Mouse (Mus musculus): ENCODE results near the gene Slamf6. TPM values are rescaled to one million over a fixed set of nuclear protein-coding genes. Genes with fewer than 3 reads are reported as not detected.

Gene Slamf6
- polyA plus RNA-seq, 1 experiment from 2014 or later = 0.42 TPM

- Histone ChIP-seq H3K4me1 (replicated peaks; ENCODE audit: control insufficient read depth, insufficient read depth, low read length) (no peaks in the 10 kb centered on the region), H3K4me2 (replicated peaks; ENCODE audit: low read depth) (no peak overlapping the region), H3K9ac (ENCODE audit: low read depth, low read length) (no peak overlapping the region), H3K27me3 (replicated peaks; ENCODE audit: control insufficient read depth, insufficient read depth, low read length) (no peaks in the 10 kb centered on the region), H3K9me3 (ENCODE audit: control insufficient read depth) (no peaks in the 10 kb centered on the region), H3K36me3 (ENCODE audit: control insufficient read depth, insufficient read depth) (peaks cover 12% of the 10 kb centered on the region), H3K4me3 (ENCODE audit: low read depth, low read length) (no peak overlapping the region), H3K27ac (ENCODE audit: low read depth, low read length) (no peak overlapping the region)
- WGBS = 89% methylated on average over 13 of the region's 13 CpGs
- no peak for TF ChIP-seq CTCF (IDR thresholded peaks at IDR 0.05; ENCODE audit: low read depth)
- no peak for ATAC-seq
Observed at GRCm38 (mm10) chr1:171998820-171999597, 81.7 kb downstream of the Slamf6 start.

GRCm38 (mm10) chr1:172000641-172001040, 83.3 kb downstream of the Slamf6 start:
- Histone ChIP-seq H3K9me3 (ENCODE audit: control insufficient read depth) (no peaks in the 10 kb centered on the region), H3K4me1 (replicated peaks; ENCODE audit: control insufficient read depth, insufficient read depth, low read length) (no peaks in the 10 kb centered on the region), H3K27ac (ENCODE audit: low read depth, low read length) (no peak overlapping the region), H3K36me3 (ENCODE audit: control insufficient read depth, insufficient read depth) (peaks cover 18% of the 10 kb centered on the region), H3K4me3 (ENCODE audit: low read depth, low read length) (no peak overlapping the region), H3K9ac (ENCODE audit: low read depth, low read length) (no peak overlapping the region), H3K27me3 (replicated peaks; ENCODE audit: control insufficient read depth, insufficient read depth, low read length) (no peaks in the 10 kb centered on the region), H3K4me2 (replicated peaks; ENCODE audit: low read depth) (no peak overlapping the region)
- 64% methylated on average over 3 of the region's 3 CpGs for WGBS
- TF ChIP-seq CTCF (IDR thresholded peaks at IDR 0.05; ENCODE audit: low read depth) = peak; percentile 69
- no peak for ATAC-seq

- 75% methylated on average over 12 of the region's 12 CpGs for WGBS
- ATAC-seq = no peak
Observed at GRCm38 (mm10) chr1:172001665-172002064, 84.3 kb downstream of the Slamf6 start.

More at GRCm38 (mm10) chr1:172001665-172002064, 84.3 kb downstream of the Slamf6 start:
- Histone ChIP-seq H3K4me2 (replicated peaks; ENCODE audit: low read depth) (no peak overlapping the region), H3K4me3 (ENCODE audit: low read depth, low read length) (no peak overlapping the region), H3K27ac (ENCODE audit: low read depth, low read length) (no peak overlapping the region), H3K9ac (ENCODE audit: low read depth, low read length) (no peak overlapping the region), H3K9me3 (ENCODE audit: control insufficient read depth) (no peaks in the 10 kb centered on the region), H3K27me3 (replicated peaks; ENCODE audit: control insufficient read depth, insufficient read depth, low read length) (no peaks in the 10 kb centered on the region), H3K4me1 (replicated peaks; ENCODE audit: control insufficient read depth, insufficient read depth, low read length) (no peaks in the 10 kb centered on the region), H3K36me3 (ENCODE audit: control insufficient read depth, insufficient read depth) (peaks cover 21% of the 10 kb centered on the region)
- TF ChIP-seq CTCF (IDR thresholded peaks at IDR 0.05; ENCODE audit: low read depth) = no peak

Other genes starting within 250 kb of the Slamf6 start
- 3.9 and 4.3 TPM in 2 replicates for gene Cd48, start 235.5 kb upstream of the Slamf6 start, polyA plus RNA-seq (2015; fragmentation: Nextera tagmentation; extraction: Ambion mirVana)
- gene Slamf1, start 150.4 kb upstream of the Slamf6 start, polyA plus RNA-seq (2015; fragmentation: Nextera tagmentation; extraction: Ambion mirVana) = 0.14 TPM in 1 of 2 replicates, not detected in the other
- 1.5 and 1.9 TPM in 2 replicates for gene Cd84, start 77.8 kb upstream of the Slamf6 start, polyA plus RNA-seq (2015; fragmentation: Nextera tagmentation; extraction: Ambion mirVana)
- gene Gm10521, start 21.9 kb upstream of the Slamf6 start, polyA plus RNA-seq (2015; fragmentation: Nextera tagmentation; extraction: Ambion mirVana) = not detected in 2 replicates
- 2.8 and 3.3 TPM in 2 replicates for gene Vangl2, start 110.9 kb downstream of the Slamf6 start, polyA plus RNA-seq (2015; fragmentation: Nextera tagmentation; extraction: Ambion mirVana)
- gene Nhlh1, start 140.1 kb downstream of the Slamf6 start, polyA plus RNA-seq (2015; fragmentation: Nextera tagmentation; extraction: Ambion mirVana) = 0.05 TPM in 1 of 2 replicates, not detected in the other
- gene Copa, start 165.0 kb downstream of the Slamf6 start, polyA plus RNA-seq (2015; fragmentation: Nextera tagmentation; extraction: Ambion mirVana) = 133 and 139 TPM in 2 replicates
- 110 and 115 TPM in 2 replicates for gene Ncstn, start 165.3 kb downstream of the Slamf6 start, polyA plus RNA-seq (2015; fragmentation: Nextera tagmentation; extraction: Ambion mirVana)
- 132 and 134 TPM in 2 replicates for gene Pex19, start 209.2 kb downstream of the Slamf6 start, polyA plus RNA-seq (2015; fragmentation: Nextera tagmentation; extraction: Ambion mirVana)
- gene Dcaf8, start 230.6 kb downstream of the Slamf6 start, polyA plus RNA-seq (2015; fragmentation: Nextera tagmentation; extraction: Ambion mirVana) = 48.6 and 50.8 TPM in 2 replicates

Data from intestine, postnatal 0 days (tissue).